ENCODE assay signal across 28 mouse cellular contexts in genomic region chr9:37123384-37123783, GRCm38 (mm10). TPM values are rescaled to one million over a fixed set of nuclear protein-coding genes. Genes with fewer than 3 reads are reported as not detected.
DNase-seq lines count a peak whose midpoint lies in the region; ATAC-seq and TF ChIP-seq lines count a peak whose summit lies in the region.
"Had no signal": no experiment of that assay in that cellular context is flagged by ENCODE, and none has a peak within 500 bp of the region (broad histone marks: within the 10 kb centered on the region; RNA-seq: fewer than 3 reads in every experiment).

No protein-coding gene starts in this region.

- H3K4me1 ChIP-seq in forebrain, embryonic 13.5 days: peaks cover 43% of the 10 kb centered on the region
- H3K4me1 ChIP-seq in forebrain, embryonic 15.5 days: peaks cover 46% of the 10 kb centered on the region
- peaks cover 30% of the 10 kb centered on the region for H3K4me1 ChIP-seq in limb, embryonic 11.5 days (ENCODE audit: control insufficient read depth, insufficient read depth, low read length)
- H3K4me1 ChIP-seq in midbrain, embryonic 16.5 days (ENCODE audit: control insufficient read depth, insufficient read depth, low read length): peaks cover 13% of the 10 kb centered on the region; the same call in 1 of the 2 replicates
- H3K4me1 ChIP-seq: heart, embryonic 12.5 days; liver, embryonic 15.5 days; lung, embryonic 15.5 days; megakaryocyte, embryonic 14.5 days had no signal

- DNase-seq in left cerebral cortex, adult 2 months (ENCODE audit: extremely low spot score in 1 of 2, low spot score in 2 of 2): no peak
- no peak for DNase-seq in left cerebral cortex, postnatal 4 days
- peak; percentile 48 for DNase-seq in limb, embryonic 11.5 days (ENCODE audit: low spot score)
- DNase-seq in adrenal gland, postnatal 36 days: no peak
- DNase-seq: adrenal gland, postnatal 25 days; gastrocnemius, postnatal 14 days; heart, adult 18-20 months; heart, postnatal 10 days; kidney, adult 2 months; layer of hippocampus, adult 9-11 months; liver; lung, postnatal 36 days; thymus, adult 18-20 months; thymus, postnatal 36 days had no signal

- H3K27ac ChIP-seq in forebrain, embryonic 13.5 days: no peak overlapping the region
- no peak overlapping the region for H3K27ac ChIP-seq in forebrain, embryonic 15.5 days (replicated peaks)
- peak overlapping the region; percentile 74 for H3K27ac ChIP-seq in left cerebral cortex, adult 2 months
- H3K27ac ChIP-seq in limb, embryonic 11.5 days (replicated peaks; ENCODE audit: low read depth, low read length): no peak overlapping the region
- H3K27ac ChIP-seq in midbrain, embryonic 16.5 days (ENCODE audit: low read length): no peak overlapping the region
- H3K27ac ChIP-seq: embryonic facial prominence, embryonic 12.5 days; kidney, postnatal 0 days; liver, embryonic 15.5 days; lung, embryonic 15.5 days had no signal

- H3K9ac ChIP-seq in forebrain, embryonic 13.5 days: peak overlapping the region; percentile 17; the same call in 1 of the 2 replicates
- no peak overlapping the region for H3K9ac ChIP-seq in forebrain, embryonic 15.5 days (replicated peaks)
- no peak overlapping the region for H3K9ac ChIP-seq in limb, embryonic 11.5 days (ENCODE audit: low read length)
- no peak overlapping the region for H3K9ac ChIP-seq in midbrain, embryonic 16.5 days (ENCODE audit: low read depth, low read length)
- H3K9ac ChIP-seq: embryonic facial prominence, embryonic 12.5 days; heart, embryonic 12.5 days; liver, embryonic 15.5 days; lung, embryonic 15.5 days had no signal

- peaks cover 3% of the 10 kb centered on the region; the same call in 1 of the 2 replicates for H3K27me3 ChIP-seq in forebrain, embryonic 13.5 days
- H3K27me3 ChIP-seq in forebrain, embryonic 15.5 days: no peaks in the 10 kb centered on the region
- peaks cover 23% of the 10 kb centered on the region for H3K27me3 ChIP-seq in limb, embryonic 11.5 days (ENCODE audit: control insufficient read depth, insufficient read depth, low read length)
- H3K27me3 ChIP-seq in midbrain, embryonic 16.5 days (ENCODE audit: control insufficient read depth, insufficient read depth, low read depth, low read length): no peaks in the 10 kb centered on the region
- H3K27me3 ChIP-seq: embryonic facial prominence, embryonic 12.5 days; heart, embryonic 12.5 days; liver, embryonic 15.5 days; lung, embryonic 15.5 days had no signal

- H3K4me3 ChIP-seq in forebrain, embryonic 13.5 days: no peak overlapping the region
- H3K4me3 ChIP-seq in forebrain, embryonic 15.5 days: no peak overlapping the region
- H3K4me3 ChIP-seq in left cerebral cortex, adult 2 months: no peak overlapping the region
- H3K4me3 ChIP-seq in limb, embryonic 11.5 days (ENCODE audit: low read depth, low read length): no peak overlapping the region
- no peak overlapping the region for H3K4me3 ChIP-seq in midbrain, embryonic 16.5 days (ENCODE audit: low read depth, low read length)
- H3K4me3 ChIP-seq: embryonic facial prominence, embryonic 12.5 days; erythroblast, embryonic 14.5 days; heart, embryonic 12.5 days; liver, embryonic 15.5 days; lung, embryonic 15.5 days; megakaryocyte, embryonic 14.5 days had no signal

- no peak for TF ChIP-seq CTCF in left cerebral cortex, adult 2 months (IDR thresholded peaks at IDR 0.05)

- 76% methylated on average over 7 of the region's 7 CpGs for WGBS in forebrain, embryonic 13.5 days
- WGBS in forebrain, embryonic 15.5 days: 68% methylated on average over 7 of the region's 7 CpGs
- WGBS in limb, embryonic 11.5 days: 18% methylated on average over 7 of the region's 7 CpGs
- WGBS in midbrain, embryonic 16.5 days: 65% methylated on average over 7 of the region's 7 CpGs

- 0 out of 2 replicates have a peak, but pooled peaks cover 4% of the 10 kb centered on the region for H3K36me3 ChIP-seq in forebrain, embryonic 13.5 days (ENCODE audit: poor library complexity, severe bottlenecking)
- no peaks in the 10 kb centered on the region for H3K36me3 ChIP-seq in forebrain, embryonic 15.5 days
- no peaks in the 10 kb centered on the region for H3K36me3 ChIP-seq in limb, embryonic 11.5 days (ENCODE audit: control insufficient read depth, insufficient read depth, low read length)
- H3K36me3 ChIP-seq in midbrain, embryonic 16.5 days (ENCODE audit: control insufficient read depth, insufficient read depth, low read length): no peaks in the 10 kb centered on the region
- H3K36me3 ChIP-seq: embryonic facial prominence, embryonic 12.5 days; heart, embryonic 12.5 days; liver, embryonic 15.5 days; lung, embryonic 15.5 days had no signal

- no peaks in the 10 kb centered on the region for H3K9me3 ChIP-seq in forebrain, embryonic 13.5 days (replicated peaks)
- no peaks in the 10 kb centered on the region for H3K9me3 ChIP-seq in forebrain, embryonic 15.5 days
- no peaks in the 10 kb centered on the region for H3K9me3 ChIP-seq in limb, embryonic 11.5 days (ENCODE audit: control insufficient read depth, low read length)
- no peaks in the 10 kb centered on the region for H3K9me3 ChIP-seq in midbrain, embryonic 16.5 days (replicated peaks; ENCODE audit: control insufficient read depth, low read length, poor library complexity, severe bottlenecking)
- H3K9me3 ChIP-seq: embryonic facial prominence, embryonic 12.5 days; heart, embryonic 12.5 days; liver, embryonic 15.5 days; lung, embryonic 15.5 days; megakaryocyte, embryonic 14.5 days had no signal

- intact Hi-C loops in left cerebral cortex, adult 2 months (cut with DNase I): no loop called here
- intact Hi-C loops in left cerebral cortex, postnatal 4 days (cut with DNase I): no loop called here

- ATAC-seq in forebrain, embryonic 13.5 days: no peak
- ATAC-seq in forebrain, embryonic 15.5 days (replicated peaks): no peak
- ATAC-seq in limb, embryonic 11.5 days (ENCODE audit: insufficient number of reproducible peaks, low FRiP score, low TSS enrichment, low read depth): peak; percentile 68; the same call in 1 of the 2 replicates
- ATAC-seq in midbrain, embryonic 16.5 days: peak; percentile 27; the same call in 1 of the 2 replicates
- no peak for ATAC-seq in megakaryocyte-erythroid progenitor cell, adult 5-6 weeks (replicated peaks; ENCODE audit: low FRiP score, low TSS enrichment, poor library complexity, severe bottlenecking)
- ATAC-seq: inflammation-experienced regulatory T-cells, adult 6 months had no signal

- H3K4me2 ChIP-seq in forebrain, embryonic 13.5 days: no peak overlapping the region
- no peak overlapping the region for H3K4me2 ChIP-seq in forebrain, embryonic 15.5 days (replicated peaks)
- no peak overlapping the region for H3K4me2 ChIP-seq in limb, embryonic 11.5 days (ENCODE audit: low read depth, severe bottlenecking)
- no peak overlapping the region for H3K4me2 ChIP-seq in midbrain, embryonic 16.5 days (ENCODE audit: low read length)
- H3K4me2 ChIP-seq: embryonic facial prominence, embryonic 12.5 days; heart, embryonic 12.5 days; liver, embryonic 15.5 days; lung, embryonic 15.5 days had no signal

RNA-seq across cellular contexts. Expression of gene Pknox2, which starts 23.8 kb away (rescaled TPM):
- 18.7 and 23.4 TPM in 2 replicates for polyA plus RNA-seq in forebrain, embryonic 13.5 days (2015; fragmentation: Nextera tagmentation; extraction: Ambion mirVana)
- 20.2 and 21.3 TPM in 2 replicates for polyA plus RNA-seq in forebrain, embryonic 15.5 days (2015; fragmentation: Nextera tagmentation; extraction: Ambion mirVana)
- total RNA-seq in left cerebral cortex, adult 2 months (2021): 10 to 100 TPM; 79.1 to 84.5 TPM
- total RNA-seq in left cerebral cortex, postnatal 4 days (2021): 10 to 100 TPM; 51.8 to 54.2 TPM
- polyA plus RNA-seq in limb, embryonic 11.5 days (2014; fragmentation: Nextera tagmentation; extraction: Ambion mirVana): 11.3 and 12.4 TPM in 2 replicates
- polyA plus RNA-seq in midbrain, embryonic 16.5 days (2015; fragmentation: Nextera tagmentation; extraction: Ambion mirVana): 32.5 and 34.3 TPM in 2 replicates
- total RNA-seq in adrenal gland, postnatal 36 days (2021): 1 to 10 TPM; 2.1 to 2.2 TPM
- not detected in 2 replicates for total RNA-seq in megakaryocyte-erythroid progenitor cell, adult 5-6 weeks (2014; fragmentation: Nextera tagmentation)
- total RNA-seq in megakaryocyte-erythroid progenitor cell, adult 5-6 weeks (2017): not detected in 2 replicates
- total RNA-seq: common myeloid progenitor, adult 5-6 weeks; neutrophil, adult 5-6 weeks had no signal
- polyA plus RNA-seq: erythroblast, embryonic 14.5 days; inflammation-experienced regulatory T-cells, adult 6 months had no signal

Comparison
In these comparisons a context has a peak if more than half of its experiments do, and no peak if none do; other contexts are left out.
1. ATAC-seq: peak in limb, embryonic 11.5 days (single experiment) and midbrain, embryonic 16.5 days (single experiment); none in forebrain, embryonic 13.5 days (single experiment), forebrain, embryonic 15.5 days (single experiment) and megakaryocyte-erythroid progenitor cell, adult 5-6 weeks (single experiment).
2. RNA of gene Pknox2, which starts 23.8 kb away (total RNA-seq): 79.1 to 84.5 TPM in left cerebral cortex, adult 2 months and 51.8 to 54.2 TPM in left cerebral cortex, postnatal 4 days; 2.1 to 2.2 TPM in adrenal gland, postnatal 36 days and not detected in megakaryocyte-erythroid progenitor cell, adult 5-6 weeks; every median in the first group is over 10 times any median in the second.